Comparison of ENCODE assay signal across 7 mouse cellular contexts in genomic region chr4:100998145-100998544, GRCm38 (mm10). TPM values are rescaled to one million over a fixed set of nuclear protein-coding genes. Genes with fewer than 3 reads are reported as not detected.
A peak's percentile ranks its signal among the peaks of the same experiment; 100 is the strongest.
DNase-seq lines count a peak whose midpoint lies in the region; ATAC-seq lines count a peak whose summit lies in the region.

No protein-coding gene starts in this region.

- peaks cover 11% of the 10 kb centered on the region for H3K4me1 ChIP-seq in forebrain, embryonic 15.5 days

- H3K27me3 ChIP-seq in forebrain, embryonic 15.5 days: no peaks in the 10 kb centered on the region

- ATAC-seq in forebrain, embryonic 15.5 days (replicated peaks): no peak

- WGBS in forebrain, embryonic 15.5 days: 13% methylated on average over 2 of the region's 2 CpGs

- H3K4me3 ChIP-seq in forebrain, embryonic 15.5 days: no peak overlapping the region

- no peak overlapping the region for H3K4me2 ChIP-seq in forebrain, embryonic 15.5 days (replicated peaks)

- H3K9me3 ChIP-seq in forebrain, embryonic 15.5 days: no peaks in the 10 kb centered on the region

- H3K36me3 ChIP-seq in forebrain, embryonic 15.5 days: peaks cover 7% of the 10 kb centered on the region; the same call in 1 of the 2 replicates

- H3K9ac ChIP-seq in forebrain, embryonic 15.5 days (replicated peaks): no peak overlapping the region

- peak; percentile 51 for DNase-seq in urinary bladder, postnatal 14 days (ENCODE audit: low spot score)
- no peak for DNase-seq in urinary bladder, adult 2 months (ENCODE audit: low spot score)
- DNase-seq in brain, adult 2 months (ENCODE audit: low read depth, low spot score): peak; percentile 78
- peak; percentile 67 to 74 for DNase-seq in kidney, postnatal 4 days
- DNase-seq in lung, postnatal 10 days: peak; percentile 80
- DNase-seq in right cerebral cortex, postnatal 25 days: peak; percentile 46

- H3K27ac ChIP-seq in forebrain, embryonic 15.5 days (replicated peaks): peak overlapping the region; percentile 50

RNA-seq across cellular contexts. Expression of gene Gm10577, which starts 22.4 kb away (rescaled TPM):
- polyA plus RNA-seq in urinary bladder, adult 2 months (2012; rRNA removed): not detected in 2 replicates
- polyA plus RNA-seq in forebrain, embryonic 15.5 days (2015; fragmentation: Nextera tagmentation; extraction: Ambion mirVana): not detected in 2 replicates
